Mouse (Mus musculus): ENCODE measurements around the gene Gcnt2.

DNA sequence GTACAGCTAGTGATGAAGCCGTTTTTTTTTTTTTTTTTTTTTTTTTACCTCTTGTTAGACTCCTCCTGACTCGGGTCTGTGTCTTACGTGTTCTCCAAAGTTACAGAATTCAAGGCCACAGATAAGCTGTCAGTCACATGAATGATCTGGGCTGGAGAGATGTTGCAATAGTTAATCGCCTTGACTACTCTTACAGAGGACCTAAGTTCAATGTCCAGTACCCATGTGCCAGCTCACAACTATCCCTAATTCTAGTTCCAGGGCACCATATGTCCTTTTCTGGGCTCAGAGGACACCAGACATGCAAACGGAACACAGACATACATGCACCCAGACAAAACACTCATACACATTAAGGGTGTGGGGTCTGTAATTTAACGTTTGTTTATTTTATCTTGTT lies 8.9 kb upstream of the Gcnt2 start:
- TF ChIP-seq CTCF (conservative IDR thresholded peaks at IDR 0.05; ENCODE audit: insufficient read depth, insufficient read length, low read depth, low read length) (no peak), POLR2A (IDR thresholded peaks at IDR 0.05; ENCODE audit: low read depth, low read length) (no peak)
